Mouse (Mus musculus): Measurements from ENCODE around the gene Nr2c2. TPM values are rescaled to one million over a fixed set of nuclear protein-coding genes. Genes with fewer than 3 reads are reported as not detected.
A peak's percentile ranks its signal among the peaks of the same experiment; 100 is the strongest.

Gene Nr2c2
- polyA plus RNA-seq, 1 experiment from 2014 or later: 25.8 TPM

DNA sequence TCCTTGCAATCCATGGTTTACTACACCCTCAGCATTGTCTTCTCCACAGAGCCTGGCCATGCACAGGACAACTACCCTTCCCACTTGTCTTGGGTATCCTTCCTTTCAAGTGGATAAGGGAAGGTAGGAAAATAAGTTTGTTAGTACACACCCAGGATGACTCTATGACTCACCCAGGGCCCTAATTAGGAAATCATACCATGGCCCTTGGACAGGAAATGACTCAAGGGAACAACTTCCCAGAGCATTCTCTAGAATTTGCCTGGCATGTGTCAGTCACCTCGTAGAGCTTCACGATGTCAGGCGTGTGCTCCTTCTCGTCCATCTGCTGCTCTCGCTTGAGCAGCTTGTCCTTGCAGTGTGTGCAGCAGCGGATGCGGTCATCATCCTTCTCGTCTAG, 108.2 kb downstream of the Nr2c2 start:
- DNase-seq (ENCODE audit: low spot score): no peak
- H3K9me3 ChIP-seq (ENCODE audit: control insufficient read depth, low read length): no peaks in the 10 kb centered on the region
- no peaks in the 10 kb centered on the region for H3K27me3 ChIP-seq (ENCODE audit: control insufficient read depth, insufficient read depth, low read length)
- peaks cover 9% of the 10 kb centered on the region for H3K36me3 ChIP-seq (ENCODE audit: control insufficient read depth, insufficient read depth, low read length)
- no peak overlapping the region for H3K4me3 ChIP-seq (ENCODE audit: low read depth, low read length)
- no peaks in the 10 kb centered on the region for H3K4me1 ChIP-seq (replicated peaks; ENCODE audit: control insufficient read depth, insufficient read depth, low read length)
- no peak overlapping the region for H3K27ac ChIP-seq (ENCODE audit: low read depth, low read length)
- no peak for ATAC-seq (ENCODE audit: low FRiP score)
- WGBS: 94% methylated on average over 8 of the region's 8 CpGs
- H3K9ac ChIP-seq (ENCODE audit: low read depth, low read length): no peak overlapping the region
- no peak overlapping the region for H3K4me2 ChIP-seq (replicated peaks; ENCODE audit: low read depth, low read length)

DNA sequence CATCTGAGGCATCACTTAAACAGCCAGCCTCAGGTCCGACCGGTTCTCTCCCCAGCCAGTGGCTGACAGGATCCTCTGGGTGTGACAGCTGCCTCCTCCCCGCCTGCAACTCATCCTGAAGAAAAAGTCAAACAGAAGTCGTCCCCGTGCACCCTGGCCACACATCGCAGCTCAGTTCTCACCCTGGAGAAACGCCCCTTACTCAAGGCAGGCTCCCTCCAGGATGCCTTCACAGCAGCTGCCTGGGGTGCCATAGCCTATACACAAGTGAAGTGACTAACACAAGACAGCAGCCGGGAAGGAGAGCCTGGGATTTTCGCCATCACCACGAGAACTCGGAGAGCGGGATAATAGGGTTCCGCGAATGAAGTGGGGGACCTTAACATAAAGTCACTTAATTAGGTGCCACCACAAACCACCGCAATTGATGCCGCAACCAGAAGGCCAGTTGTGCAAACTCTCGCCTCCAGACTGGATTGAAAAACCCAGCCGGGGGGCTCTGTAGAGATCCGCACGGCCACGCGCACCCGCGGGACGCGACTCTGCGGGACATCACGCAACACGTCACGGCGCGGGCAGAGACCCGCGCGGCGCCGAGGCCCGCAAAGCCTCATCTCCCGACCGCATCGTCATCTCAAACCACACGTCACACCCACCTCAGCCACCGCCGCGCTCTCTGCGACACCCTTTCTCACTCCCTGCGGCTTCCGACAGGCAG, 123.0 kb downstream of the Nr2c2 start:
- ATAC-seq (ENCODE audit: low FRiP score): peak; percentile 80
- Histone ChIP-seq H3K27ac (ENCODE audit: low read depth, low read length) (peak overlapping the region; percentile 71), H3K9me3 (ENCODE audit: control insufficient read depth, low read length) (no peaks in the 10 kb centered on the region), H3K4me2 (replicated peaks; ENCODE audit: low read depth, low read length) (peak overlapping the region; percentile 89), H3K4me1 (replicated peaks; ENCODE audit: control insufficient read depth, insufficient read depth, low read length) (no peaks in the 10 kb centered on the region; the same call in 1 of the 2 replicates), H3K4me3 (ENCODE audit: low read depth, low read length) (peak overlapping the region; percentile 95), H3K36me3 (ENCODE audit: control insufficient read depth, insufficient read depth, low read length) (0 out of 2 replicates have a peak, but pooled peaks cover 2% of the 10 kb centered on the region), H3K9ac (ENCODE audit: low read depth, low read length) (peak overlapping the region; percentile 92), H3K27me3 (ENCODE audit: control insufficient read depth, insufficient read depth, low read length) (no peaks in the 10 kb centered on the region)
- no peak for DNase-seq (ENCODE audit: low spot score)
- WGBS: 1% methylated on average over 48 of the region's 48 CpGs

DNA sequence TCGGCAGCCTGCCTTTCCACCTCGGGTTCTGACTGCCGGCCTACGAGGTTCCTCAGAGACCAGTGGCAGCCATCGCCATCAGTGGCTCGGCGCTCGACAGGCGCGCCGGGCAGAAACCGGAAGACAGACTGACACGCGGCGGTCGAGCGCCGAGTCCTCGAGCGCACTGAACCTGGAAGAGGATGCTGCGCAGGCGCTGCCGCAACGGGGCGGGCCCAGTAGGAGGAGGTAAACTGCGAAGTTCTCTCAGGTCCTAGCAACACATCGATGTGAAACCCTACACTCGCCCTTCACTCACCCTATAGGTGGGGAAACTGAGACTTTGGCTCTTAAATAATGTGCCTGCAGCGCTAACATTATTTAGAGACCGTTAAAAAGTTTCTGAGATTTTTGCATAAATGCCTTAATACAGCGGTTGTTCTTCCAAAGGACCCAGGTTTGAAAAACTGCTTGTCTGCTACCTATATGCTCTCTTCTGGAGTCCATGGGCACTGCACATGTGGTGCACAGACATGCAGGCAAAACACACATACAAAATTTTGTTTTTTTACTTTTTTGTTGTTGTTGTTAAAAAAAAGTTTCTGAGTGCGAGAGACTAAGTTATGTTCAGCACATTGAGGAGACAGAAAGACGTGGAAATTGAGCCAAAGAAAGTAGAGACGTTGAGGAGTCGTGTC, 123.7 kb downstream of the Nr2c2 start, which contains the start of gene Rbsn:
Gene Rbsn, minus strand, starts transcription at position 153 of the 677 bp plus-strand sequence.
- Histone ChIP-seq H3K27me3 (ENCODE audit: control insufficient read depth, insufficient read depth, low read length) (no peaks in the 10 kb centered on the region), H3K27ac (ENCODE audit: low read depth, low read length) (peak within 1 kb of the TSS; percentile 71), H3K36me3 (ENCODE audit: control insufficient read depth, insufficient read depth, low read length) (no peaks in the 10 kb centered on the region), H3K4me3 (ENCODE audit: low read depth, low read length) (peak within 1 kb of the TSS; percentile 95), H3K9me3 (ENCODE audit: control insufficient read depth, low read length) (no peaks in the 10 kb centered on the region), H3K4me1 (replicated peaks; ENCODE audit: control insufficient read depth, insufficient read depth, low read length) (no peaks in the 10 kb centered on the region; the same call in 1 of the 2 replicates), H3K4me2 (replicated peaks; ENCODE audit: low read depth, low read length) (peak within 1 kb of the TSS; percentile 89), H3K9ac (ENCODE audit: low read depth, low read length) (peak within 1 kb of the TSS; percentile 92)
- ATAC-seq (ENCODE audit: low FRiP score) (peak; percentile 93), DNase-seq (ENCODE audit: low spot score) (peak; percentile 95)
- 10% methylated on average over 35 of the region's 35 CpGs for WGBS

DNA sequence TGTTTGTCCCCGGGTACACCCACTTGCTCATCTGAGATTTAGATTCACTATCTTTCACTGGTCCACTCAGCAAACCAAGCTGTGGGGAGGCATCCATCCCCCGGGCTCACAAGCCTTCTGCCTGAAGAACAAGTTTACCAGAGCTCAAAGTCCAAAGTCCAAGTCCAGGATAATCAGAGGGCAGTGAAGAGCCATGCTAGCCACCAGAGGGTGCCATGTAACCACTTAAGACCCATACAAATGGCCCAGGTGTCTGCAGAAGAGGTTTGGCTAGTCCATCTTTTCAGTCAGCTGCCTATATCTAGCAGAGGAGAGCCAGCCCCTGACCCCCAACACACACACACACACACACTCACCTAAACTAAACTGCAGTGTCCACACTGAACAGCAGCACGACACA, 128.3 kb downstream of the Nr2c2 start:
- DNase-seq (ENCODE audit: low spot score): peak; percentile 53

DNA sequence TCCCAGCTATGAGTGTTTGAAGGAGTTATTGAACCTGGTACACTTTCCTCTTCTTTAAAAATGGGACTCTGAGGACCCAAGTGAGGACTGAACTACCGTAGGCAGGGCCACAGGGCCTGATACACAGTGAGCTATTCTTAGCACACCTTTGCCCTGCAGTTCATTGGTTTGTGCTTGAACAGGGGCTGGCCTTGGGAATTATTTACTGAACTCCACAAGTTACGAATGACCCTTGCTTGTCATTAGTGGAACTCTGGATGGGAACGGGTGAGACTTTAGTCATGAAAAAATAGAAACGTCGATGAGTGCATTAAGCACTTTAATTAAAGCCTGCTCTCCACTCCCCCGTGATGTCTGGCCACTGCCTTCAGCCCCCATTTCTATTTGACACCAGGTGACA, 130.4 kb downstream of the Nr2c2 start:
- ATAC-seq (ENCODE audit: low FRiP score) (no peak), DNase-seq (ENCODE audit: low spot score) (no peak)
- Histone ChIP-seq H3K4me3 (ENCODE audit: low read depth, low read length) (no peak overlapping the region), H3K4me1 (replicated peaks; ENCODE audit: control insufficient read depth, insufficient read depth, low read length) (no peaks in the 10 kb centered on the region), H3K36me3 (ENCODE audit: control insufficient read depth, insufficient read depth, low read length) (no peaks in the 10 kb centered on the region), H3K4me2 (replicated peaks; ENCODE audit: low read depth, low read length) (no peak overlapping the region), H3K9me3 (ENCODE audit: control insufficient read depth, low read length) (no peaks in the 10 kb centered on the region), H3K27ac (ENCODE audit: low read depth, low read length) (no peak overlapping the region), H3K9ac (ENCODE audit: low read depth, low read length) (no peak overlapping the region), H3K27me3 (ENCODE audit: control insufficient read depth, insufficient read depth, low read length) (no peaks in the 10 kb centered on the region)
- WGBS: 93% methylated on average over 6 of the region's 6 CpGs

More for the DNA sequence above, 128.3 kb downstream of the Nr2c2 start:
- Histone ChIP-seq H3K4me3 (ENCODE audit: low read depth, low read length) (no peak overlapping the region), H3K27me3 (ENCODE audit: control insufficient read depth, insufficient read depth, low read length) (no peaks in the 10 kb centered on the region), H3K4me2 (replicated peaks; ENCODE audit: low read depth, low read length) (no peak overlapping the region), H3K9ac (ENCODE audit: low read depth, low read length) (no peak overlapping the region), H3K9me3 (ENCODE audit: control insufficient read depth, low read length) (no peaks in the 10 kb centered on the region), H3K27ac (ENCODE audit: low read depth, low read length) (no peak overlapping the region), H3K36me3 (ENCODE audit: control insufficient read depth, insufficient read depth, low read length) (no peaks in the 10 kb centered on the region), H3K4me1 (replicated peaks; ENCODE audit: control insufficient read depth, insufficient read depth, low read length) (no peaks in the 10 kb centered on the region)
- 69% methylated on average over 3 of the region's 3 CpGs for WGBS
- no peak for ATAC-seq (ENCODE audit: low FRiP score)

DNA sequence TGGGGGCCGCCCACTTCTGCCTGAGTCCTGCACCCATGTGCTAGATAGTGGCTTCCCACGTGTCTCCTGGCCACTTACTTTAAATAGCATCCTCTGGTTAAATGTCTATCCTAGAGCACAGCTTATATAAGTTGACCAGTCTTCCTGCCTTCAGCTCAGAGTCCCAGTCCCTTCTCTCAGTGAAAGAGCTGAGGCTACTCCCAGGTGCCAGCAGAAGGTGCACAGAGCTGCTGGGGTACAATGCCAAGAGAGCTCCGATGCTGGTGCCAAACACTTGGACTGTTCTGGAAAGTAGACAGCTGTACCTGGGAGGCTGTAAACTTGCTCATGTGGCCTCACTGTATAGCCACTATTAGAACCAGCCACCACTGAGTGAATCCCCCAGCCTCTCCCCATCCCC, 130.8 kb downstream of the Nr2c2 start:
- DNase-seq (ENCODE audit: low spot score) (no peak), ATAC-seq (ENCODE audit: low FRiP score) (no peak)
- no peak overlapping the region for H3K9ac ChIP-seq (ENCODE audit: low read depth, low read length)
- H3K4me3 ChIP-seq (ENCODE audit: low read depth, low read length): no peak overlapping the region
- H3K9me3 ChIP-seq (ENCODE audit: control insufficient read depth, low read length): no peaks in the 10 kb centered on the region
- H3K27ac ChIP-seq (ENCODE audit: low read depth, low read length): no peak overlapping the region
- WGBS: 91% methylated on average over 3 of the region's 3 CpGs
- H3K36me3 ChIP-seq (ENCODE audit: control insufficient read depth, insufficient read depth, low read length): no peaks in the 10 kb centered on the region
- no peaks in the 10 kb centered on the region for H3K4me1 ChIP-seq (replicated peaks; ENCODE audit: control insufficient read depth, insufficient read depth, low read length)
- no peaks in the 10 kb centered on the region for H3K27me3 ChIP-seq (ENCODE audit: control insufficient read depth, insufficient read depth, low read length)
- H3K4me2 ChIP-seq (replicated peaks; ENCODE audit: low read depth, low read length): no peak overlapping the region

Other genes with a start within 250 kb of the Nr2c2 start
- gene Ccdc174, start 213.3 kb upstream of the Nr2c2 start, polyA plus RNA-seq (2014; fragmentation: Nextera tagmentation; extraction: Ambion mirVana): 49.2 and 61.5 TPM in 2 replicates
- gene 4930590J08Rik, start 188.6 kb upstream of the Nr2c2 start, polyA plus RNA-seq (2014; fragmentation: Nextera tagmentation; extraction: Ambion mirVana): 0.40 and 1.2 TPM in 2 replicates
- 5.8 and 6.5 TPM in 2 replicates for gene Fgd5, start 112.5 kb upstream of the Nr2c2 start, polyA plus RNA-seq (2014; fragmentation: Nextera tagmentation; extraction: Ambion mirVana)
- 78.1 and 80.7 TPM in 2 replicates for gene Mrps25, start 92.6 kb downstream of the Nr2c2 start, polyA plus RNA-seq (2014; fragmentation: Nextera tagmentation; extraction: Ambion mirVana)
- gene Rbsn, start 123.5 kb downstream of the Nr2c2 start, polyA plus RNA-seq (2014; fragmentation: Nextera tagmentation; extraction: Ambion mirVana): 16.0 and 21.3 TPM in 2 replicates
- 1.4 and 2.0 TPM in 2 replicates for gene Trh, start 153.3 kb downstream of the Nr2c2 start, polyA plus RNA-seq (2014; fragmentation: Nextera tagmentation; extraction: Ambion mirVana)

All from hindbrain, embryonic 11.5 days (tissue).